Mouse (Mus musculus) liver, adult 2 months (tissue): ENCODE results near the gene Taf6l.

ENCODE experiments used
- CTCF ChIP-seq: fragments of 200-500 bp; IDR thresholded peaks from 2 replicates; pipeline ENCODE4 v1.5.1; 2011; ENCODE audit warnings: low read depth, low read length, control low read depth
- POLR2A ChIP-seq: fragments of 200-500 bp; IDR thresholded peaks from 2 replicates; pipeline ENCODE4 v1.6.1; 2011; ENCODE audit warnings: low read length, control low read depth; ENCODE audit not compliant: insufficient read depth; ENCODE audit errors: extremely low read depth

GRCm38 (mm10) chr19:8760757-8761156 lies 25.5 kb downstream of the Taf6l start:
- no peak for TF ChIP-seq CTCF
- TF ChIP-seq POLR2A = no peak
